Mouse (Mus musculus) testis, postnatal 14 days (tissue): ENCODE results near the gene Rwdd3.

ENCODE experiments used
- DNase-seq: peaks from one replicate; pipeline ENCODE4 v3.0.0; 2021; ENCODE audit warnings: low spot score

Gene Rwdd3

DNA sequence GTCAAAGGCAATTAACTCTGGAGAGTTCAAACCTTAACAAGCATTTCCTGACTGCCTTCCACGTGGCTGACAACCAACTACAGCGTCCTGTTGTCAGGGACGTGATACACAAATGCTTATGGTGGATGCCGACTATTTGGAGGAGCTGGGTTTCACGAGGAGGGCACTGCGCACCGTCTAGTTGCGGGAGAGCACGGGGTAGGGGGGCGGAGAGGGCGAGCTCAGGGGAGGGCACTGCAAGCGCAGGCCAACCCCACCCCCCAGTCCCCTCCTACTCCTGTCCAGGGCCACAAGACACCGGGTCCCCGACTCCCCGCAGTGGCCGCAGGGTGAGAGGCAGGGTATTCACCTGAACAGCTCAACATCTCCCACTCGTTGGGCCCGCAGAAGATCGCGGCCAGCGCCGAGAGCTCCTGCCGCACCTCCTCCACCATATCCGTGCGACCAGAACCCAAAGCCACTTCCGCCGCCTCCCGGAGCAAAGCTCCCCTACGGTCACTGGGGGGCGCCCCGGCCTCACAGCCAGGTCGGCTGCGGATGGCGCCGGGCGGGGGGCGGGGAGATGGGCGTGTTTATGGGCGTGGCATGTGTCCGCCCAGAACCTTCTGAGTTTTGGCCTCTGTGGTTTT is at the start of gene Rwdd3:
Gene Rwdd3 (minus strand): TSS at position 453 of the 629 bp plus-strand sequence.
- peak; percentile 89 for DNase-seq

DNA sequence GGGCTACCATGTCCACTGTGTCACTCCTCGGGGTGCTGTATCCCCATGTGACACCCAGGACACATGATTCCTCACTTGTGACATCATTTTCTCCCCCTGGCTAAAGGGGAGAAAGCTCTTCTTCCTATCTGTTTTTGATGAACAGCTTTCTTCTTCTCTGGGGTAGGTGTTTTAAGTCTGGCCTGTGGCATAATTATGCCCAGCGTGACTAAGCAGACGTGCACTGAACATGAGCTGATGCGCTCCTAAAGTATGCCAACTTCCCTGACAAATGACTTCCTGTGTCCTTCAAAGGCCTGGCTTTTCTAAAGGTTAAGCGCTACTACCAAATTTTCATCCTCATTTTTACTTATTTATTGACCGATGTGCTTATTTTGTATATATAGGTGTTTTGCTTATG is 45.5 kb upstream of the Rwdd3 start:
- DNase-seq: no peak

DNA sequence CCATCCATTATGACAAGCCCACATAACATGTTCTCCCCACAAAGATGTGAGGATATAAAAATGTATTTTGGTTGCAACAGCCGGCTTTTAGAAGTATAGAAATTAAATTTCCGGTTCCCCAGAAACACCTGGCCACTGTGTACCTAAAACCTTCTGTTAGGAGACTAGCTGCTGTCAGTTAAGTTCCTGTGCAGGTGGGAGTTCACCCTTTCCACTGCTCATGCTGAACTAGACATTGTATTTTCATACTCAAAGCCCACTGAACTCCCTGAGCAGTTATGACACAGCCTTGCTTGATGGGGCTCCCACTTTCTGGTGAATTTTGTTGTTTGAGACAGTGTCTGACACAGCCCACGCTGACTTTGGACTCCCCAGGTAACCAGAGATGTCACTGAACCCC is 42.0 kb upstream of the Rwdd3 start:
- no peak for DNase-seq

DNA sequence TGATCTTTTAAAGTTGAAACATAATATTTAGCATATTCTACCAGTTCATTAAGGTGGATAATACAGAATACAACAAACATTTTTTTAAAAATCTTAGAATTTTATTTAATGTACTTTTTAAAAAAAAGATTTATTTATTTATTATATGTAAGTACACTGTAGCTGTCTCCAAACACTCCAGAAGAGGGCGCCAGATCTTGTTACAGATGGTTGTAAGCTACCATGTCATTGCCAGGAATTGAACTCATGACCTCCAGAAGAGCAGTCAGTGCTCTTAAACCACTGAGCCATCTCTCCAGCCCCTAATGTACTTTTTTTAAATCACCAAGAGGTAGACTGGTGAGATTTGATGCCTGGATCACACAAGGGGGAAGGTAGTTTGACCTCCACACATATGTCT is 40.7 kb upstream of the Rwdd3 start:
- no peak for DNase-seq

DNA sequence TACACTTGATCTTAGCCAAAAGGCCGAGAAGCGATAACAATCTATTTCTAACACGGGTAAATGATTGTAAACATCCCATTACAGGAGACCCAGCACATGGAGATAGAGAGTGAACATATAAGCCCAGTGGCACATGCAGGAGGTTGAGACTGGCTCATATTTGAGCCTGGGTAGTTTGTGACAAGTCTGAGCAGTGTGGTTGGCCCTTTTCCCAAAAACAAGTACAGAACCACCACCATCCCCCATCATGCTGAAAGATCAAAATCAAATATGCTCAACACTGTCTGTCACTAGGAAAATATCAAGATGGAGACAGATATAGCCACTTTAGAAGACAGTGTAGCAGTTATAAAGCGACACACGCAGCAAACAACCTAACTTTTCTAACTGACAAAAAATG is 37.5 kb upstream of the Rwdd3 start:
- no peak for DNase-seq

DNA sequence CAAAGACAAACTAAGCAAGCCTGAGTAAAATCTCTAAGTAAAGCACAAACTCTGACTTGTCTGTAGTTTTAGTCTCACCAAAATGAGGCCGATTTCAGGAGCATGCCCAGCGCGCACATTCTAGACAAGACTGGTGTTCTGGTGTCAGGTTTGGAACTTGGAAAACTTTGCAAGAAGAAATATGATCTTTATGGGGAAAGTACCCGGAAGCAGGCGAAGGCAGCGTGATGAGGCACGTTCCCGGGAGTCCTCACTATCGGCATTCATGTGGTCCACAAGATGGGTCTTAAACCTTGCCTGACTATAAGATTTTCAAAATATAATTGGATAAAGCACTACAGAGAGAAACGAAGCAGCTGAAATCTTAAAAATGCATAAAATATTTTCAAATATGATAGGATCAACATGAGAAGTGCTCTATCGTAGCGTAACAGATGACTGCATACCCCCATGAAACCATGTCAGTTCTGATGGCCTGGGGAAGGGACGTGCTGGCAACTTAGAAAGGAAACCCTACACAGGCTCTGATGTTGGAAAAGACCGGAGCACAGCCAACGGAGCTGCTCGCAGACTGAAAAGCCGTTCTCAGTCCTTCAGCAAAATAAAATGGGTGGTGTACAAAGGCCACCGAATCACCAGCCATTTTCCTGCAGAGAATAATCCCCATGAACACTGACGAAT is 34.8 kb upstream of the Rwdd3 start:
- DNase-seq: no peak

DNA sequence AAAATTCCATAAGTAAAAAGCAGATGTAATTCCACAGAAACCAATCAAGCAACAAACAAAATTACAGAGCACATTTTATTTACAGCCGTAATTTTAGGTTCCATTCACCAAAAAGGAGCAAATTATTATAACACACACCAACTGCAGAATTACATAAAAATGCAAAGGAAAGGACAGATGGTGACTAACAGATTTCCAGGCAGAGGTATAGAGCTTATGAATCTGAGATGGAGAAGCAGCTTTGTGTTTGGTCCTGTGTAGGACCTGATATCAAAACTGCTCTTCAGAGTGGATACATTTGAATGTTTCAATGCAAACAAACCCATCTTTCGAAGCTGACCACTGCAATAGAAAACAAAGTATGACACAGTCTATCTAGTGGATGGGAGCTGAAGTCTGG is 31.1 kb upstream of the Rwdd3 start:
- no peak for DNase-seq

DNA sequence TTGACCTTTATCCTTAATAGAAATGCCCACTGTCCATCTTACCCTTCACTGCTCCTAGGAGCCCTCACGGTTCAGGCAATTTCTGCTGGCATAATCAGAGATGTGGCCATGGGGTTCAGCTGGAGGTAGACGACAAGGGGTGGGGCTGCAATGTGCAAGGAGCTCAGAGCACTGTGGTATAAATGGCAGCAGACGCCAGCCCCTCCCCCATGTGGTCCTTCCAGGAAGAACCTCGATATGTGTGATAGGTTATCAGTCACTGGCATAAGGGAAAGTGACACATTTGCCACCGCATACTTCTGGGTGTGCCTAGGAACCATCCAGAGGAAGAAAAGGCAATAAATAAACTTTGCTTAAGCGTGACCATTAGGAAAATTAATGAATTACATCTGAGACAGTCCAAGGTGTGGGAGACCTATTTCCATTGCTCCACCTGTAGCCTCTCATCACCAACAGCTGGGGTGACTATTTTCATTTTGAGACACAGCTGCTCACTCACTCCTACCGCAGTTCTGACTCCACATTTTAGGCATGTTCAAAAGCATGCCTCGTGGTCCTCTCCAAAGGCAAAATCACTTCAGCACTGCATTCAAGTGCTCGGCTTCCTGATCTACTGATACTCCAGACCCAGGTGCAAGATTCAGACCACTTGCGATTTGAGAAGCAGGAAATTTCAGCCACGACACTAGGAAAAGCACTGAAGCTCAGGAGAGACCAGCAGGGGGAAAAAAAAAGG is 29.7 kb upstream of the Rwdd3 start:
- no peak for DNase-seq

DNA sequence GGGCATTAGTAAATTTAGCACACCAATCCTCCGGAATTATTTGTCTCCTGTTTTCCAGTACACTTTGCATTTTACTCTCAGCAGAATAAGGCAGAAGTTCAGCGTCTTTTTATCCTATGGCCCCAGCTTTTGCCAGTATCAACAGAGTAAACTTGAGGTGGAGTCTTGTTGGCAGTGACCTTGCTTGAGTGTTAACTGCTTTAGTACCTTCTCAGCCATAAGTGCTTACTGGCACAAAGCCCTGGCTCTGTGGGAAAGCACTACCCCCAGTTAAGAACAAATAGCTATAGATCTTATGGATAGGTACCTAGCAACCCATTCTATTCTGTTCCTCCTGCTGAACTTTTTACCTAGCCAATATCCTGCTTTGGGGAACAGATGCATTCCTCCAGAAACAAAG is 17.7 kb upstream of the Rwdd3 start:
- DNase-seq: no peak

DNA sequence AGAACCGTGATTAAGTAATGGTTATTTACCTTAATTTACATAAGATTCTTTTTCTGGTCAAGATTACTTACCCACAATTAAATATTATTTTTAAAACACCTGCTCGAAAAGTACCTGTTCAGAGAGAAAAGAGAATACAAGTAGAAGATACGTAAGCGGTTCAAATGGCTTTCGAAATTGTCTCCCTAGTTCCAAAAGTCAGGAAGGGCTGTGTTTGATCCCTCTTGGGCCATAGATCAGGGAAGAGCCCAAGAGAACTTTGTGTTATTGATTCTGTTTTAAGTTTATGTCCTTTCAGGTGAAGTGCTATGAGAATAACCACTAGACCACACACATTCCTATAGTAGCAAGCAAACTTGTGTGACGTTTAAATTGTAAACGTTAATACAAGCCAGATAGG is 16.0 kb upstream of the Rwdd3 start:
- no peak for DNase-seq

DNA sequence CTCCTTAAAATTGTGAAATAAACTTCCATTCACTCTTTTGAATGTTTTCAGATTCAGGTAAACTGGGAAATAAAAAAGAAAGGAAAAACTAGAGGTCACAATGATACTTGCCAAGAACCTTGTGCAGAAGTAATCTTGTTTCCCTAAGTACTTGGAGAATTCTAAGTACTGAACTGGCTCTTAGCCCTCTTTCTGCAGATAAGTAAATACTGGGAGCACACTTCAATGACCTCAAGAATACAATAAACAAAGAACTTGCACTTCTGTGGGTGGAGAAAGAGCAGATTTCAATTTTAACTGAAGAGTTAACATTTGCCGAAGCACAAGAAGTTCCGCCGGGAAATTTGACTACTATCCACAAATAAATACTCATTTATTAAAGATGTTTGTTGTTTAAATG is 15.4 kb upstream of the Rwdd3 start:
- DNase-seq: no peak

DNA sequence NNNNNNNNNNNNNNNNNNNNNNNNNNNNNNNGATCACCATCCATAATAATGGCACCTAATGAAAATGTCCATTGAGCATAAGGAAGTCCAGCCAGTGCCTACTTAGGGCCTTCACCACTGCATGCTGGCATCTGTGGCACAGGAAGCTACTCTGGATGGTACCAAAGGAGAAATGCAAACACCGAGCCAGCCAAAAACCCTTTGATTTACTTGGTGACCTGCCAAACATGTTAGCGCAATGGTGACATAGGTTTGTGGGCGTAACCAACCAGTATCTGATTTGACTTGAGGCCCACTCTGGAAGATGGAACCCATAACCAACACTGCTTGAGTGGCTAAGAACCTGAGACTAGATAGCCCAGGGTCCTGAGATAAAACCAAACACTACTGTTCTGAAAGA is 13.7 kb upstream of the Rwdd3 start:
- DNase-seq: no peak

DNA sequence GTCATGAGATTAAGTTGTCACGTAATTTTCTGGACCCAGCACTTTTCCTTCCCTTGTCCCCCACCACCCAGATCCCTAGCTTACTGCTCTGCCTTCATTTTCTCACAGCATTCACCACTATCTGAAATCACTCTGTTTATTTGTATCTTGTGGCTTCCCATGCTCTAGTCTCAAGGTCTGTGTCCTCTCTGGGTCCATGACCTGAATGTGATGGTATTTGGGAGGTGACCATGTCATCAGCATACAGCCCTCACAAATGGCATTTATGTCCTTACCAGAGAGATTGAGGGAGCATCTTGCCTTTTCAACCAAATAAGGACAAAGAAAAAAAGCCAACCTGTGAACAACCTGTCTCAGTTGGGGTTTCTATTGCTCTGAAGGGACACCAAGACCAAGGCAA is 4.5 kb upstream of the Rwdd3 start:
- DNase-seq: no peak

DNA sequence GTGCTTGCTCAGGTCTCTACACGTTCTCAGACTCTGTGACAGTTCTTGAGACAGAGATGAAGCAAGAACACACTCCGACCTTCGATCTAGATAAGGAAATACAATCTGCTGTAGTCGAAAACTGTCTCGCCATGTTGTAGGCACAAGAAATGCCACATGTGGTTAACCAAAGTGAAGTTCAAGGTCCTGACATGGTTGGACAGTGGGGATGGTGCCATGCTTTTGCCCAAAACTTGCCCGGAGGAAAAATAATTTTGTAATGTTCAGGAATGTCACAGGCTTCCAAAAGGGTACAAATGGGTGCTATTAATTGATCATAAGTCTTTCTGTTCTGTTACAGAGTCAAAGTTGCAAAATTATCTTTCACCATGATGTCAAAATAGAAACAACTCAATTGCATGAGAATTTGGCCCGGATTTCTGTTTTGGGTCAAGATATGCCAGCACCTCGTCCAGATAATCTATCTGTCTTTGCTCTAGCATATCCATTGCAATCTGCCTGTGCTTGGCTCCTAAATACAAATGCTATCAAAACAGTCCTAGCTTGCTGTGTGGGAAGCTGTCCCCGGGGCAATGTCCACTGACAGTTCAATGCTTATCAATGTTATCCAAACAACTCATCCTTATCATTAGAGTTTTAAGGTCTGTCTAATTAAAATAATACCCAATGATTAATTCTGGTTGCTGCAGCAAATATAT is 2.9 kb upstream of the Rwdd3 start:
- peak; percentile 11 for DNase-seq

DNA sequence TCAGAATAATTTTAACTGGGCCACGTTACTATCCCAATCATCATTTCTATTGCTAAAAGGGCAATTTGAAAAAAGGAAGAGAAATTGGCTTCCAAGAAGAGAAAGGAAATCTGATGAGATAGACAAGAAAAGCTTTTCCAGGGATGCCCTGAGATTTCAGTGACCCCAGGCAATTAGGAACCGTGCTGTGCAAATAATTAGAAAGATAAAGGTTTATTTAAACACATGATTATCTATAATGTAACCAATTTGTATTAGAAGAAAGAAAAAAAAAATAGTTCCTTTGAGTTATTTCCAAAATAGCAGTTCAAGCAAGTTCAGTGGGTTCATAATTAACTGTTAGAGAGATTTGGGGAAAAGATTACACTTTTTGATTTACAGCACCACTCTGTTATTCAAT is 1.2 kb upstream of the Rwdd3 start:
- no peak for DNase-seq

DNA sequence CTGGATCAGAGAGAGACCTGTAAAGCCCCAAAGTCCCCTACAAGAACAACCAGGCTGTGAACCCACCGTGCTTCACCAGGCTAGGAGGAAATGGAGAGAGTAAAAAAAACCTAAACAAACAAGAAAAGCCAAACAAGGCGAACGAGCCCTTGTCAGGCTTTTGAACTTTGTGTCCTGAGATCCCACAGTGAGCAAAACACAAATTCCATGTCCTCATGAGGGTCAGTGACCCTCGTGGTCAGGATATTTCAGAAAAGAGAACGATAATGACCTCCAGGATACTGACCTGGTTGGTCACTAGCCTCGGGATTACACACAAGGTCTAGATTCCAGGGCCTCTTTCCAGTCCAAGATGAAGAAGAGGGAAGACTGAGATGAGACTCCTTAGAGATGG is 374 bp upstream of the Rwdd3 start:
- DNase-seq: no peak

DNA sequence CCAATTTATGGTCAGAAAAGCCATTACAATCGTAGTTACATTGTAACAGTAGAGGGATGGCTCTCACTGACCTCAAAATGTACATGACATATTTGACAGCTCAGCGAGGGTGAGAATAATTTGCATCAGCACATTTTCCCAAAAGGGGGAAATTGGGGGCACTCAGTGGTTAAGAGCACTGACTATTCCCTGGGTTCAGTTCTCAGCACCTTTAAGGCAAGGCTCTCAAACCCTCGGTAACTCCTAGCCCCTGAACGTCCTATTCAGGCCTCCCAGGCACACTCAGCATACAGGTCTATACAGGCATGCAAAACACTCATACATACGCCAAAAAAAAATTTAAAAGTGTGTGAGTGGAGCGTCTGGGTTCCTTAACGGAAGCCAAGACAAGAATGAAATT is 864 bp downstream of the Rwdd3 start:
- no peak for DNase-seq

DNA sequence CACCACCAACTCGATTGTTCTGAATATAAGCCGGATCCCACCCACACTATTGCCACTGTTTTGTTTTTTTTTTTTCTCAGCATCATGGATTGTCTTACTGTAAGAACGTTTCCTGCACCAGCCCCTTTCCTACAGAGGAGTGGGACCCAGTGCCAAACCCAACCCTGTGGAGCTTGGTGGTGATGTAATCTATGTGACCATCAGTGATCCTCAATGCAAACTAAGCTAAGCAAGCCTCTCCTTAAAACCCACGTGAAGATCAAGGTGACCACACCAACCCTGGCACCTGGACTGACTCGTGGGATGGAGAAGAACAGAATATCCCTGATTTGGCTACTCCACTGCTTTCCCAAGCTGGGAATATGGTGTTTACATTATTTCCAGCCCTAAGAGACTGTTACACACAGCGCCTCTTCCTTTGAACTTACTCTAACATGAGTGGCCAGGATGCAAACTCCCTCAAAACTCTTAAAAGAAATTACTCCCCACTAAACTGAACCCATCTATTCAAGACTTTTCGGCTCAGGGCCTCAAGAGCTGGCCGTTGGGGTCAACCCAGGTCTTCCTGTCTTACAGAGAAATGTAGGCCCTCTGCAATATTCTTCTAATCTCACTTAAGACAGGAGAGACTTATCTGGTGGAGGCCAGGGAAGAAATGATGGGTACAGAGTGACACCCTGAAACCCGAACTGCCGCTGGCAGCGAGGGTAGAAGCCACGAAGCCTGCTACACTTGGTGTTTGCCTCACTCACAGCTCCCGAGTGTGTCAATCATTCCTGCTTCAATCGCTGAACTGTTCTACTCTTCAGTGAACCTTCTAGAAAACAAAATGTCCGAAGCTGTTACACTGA is 2.2 kb downstream of the Rwdd3 start:
- DNase-seq: no peak

DNA sequence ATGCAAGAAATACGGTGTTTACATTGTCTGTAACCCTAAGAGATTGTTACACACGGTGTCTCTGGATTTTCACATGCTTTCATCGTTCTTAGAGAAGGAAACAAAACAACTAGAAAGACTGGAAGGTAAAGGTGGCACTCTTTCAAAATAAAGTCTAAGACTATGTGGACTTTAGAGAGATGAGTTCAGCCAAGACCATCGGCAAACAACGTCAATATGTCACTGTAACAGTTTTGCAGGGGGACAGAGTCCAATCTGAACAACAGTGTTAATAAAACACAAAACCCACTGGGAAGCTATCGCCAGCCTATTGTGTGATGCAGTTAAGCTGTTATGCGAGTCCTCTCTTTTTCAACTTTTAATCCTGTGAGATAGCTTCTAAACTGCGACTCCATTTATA is 2.9 kb downstream of the Rwdd3 start:
- DNase-seq: no peak

DNA sequence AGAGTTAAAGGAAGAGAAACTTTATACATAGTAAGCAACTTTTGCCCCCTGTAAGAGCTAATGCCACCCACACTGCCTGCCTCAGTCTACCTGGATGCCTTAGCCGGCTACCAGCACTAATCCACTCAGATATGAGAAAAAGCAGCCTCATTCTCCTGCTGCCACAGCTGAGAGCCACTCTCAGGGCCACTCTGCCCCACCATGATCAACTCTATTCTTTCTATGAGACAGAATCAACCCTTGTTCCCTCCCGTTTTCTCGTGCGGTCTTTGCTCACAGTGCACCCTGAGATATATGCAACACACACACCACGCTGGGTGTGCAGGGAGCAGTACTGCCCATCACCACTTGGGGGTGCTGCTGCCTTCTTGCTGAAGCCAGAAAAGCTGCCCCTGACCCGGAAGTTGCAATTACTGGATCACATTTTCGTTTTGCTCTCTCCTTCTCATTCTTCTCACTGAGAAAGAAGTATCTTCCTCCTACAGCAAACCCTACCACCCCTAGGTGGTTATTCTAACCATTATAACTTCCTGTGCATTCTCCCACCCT is 8.2 kb downstream of the Rwdd3 start:
- DNase-seq: peak; percentile 27

DNA sequence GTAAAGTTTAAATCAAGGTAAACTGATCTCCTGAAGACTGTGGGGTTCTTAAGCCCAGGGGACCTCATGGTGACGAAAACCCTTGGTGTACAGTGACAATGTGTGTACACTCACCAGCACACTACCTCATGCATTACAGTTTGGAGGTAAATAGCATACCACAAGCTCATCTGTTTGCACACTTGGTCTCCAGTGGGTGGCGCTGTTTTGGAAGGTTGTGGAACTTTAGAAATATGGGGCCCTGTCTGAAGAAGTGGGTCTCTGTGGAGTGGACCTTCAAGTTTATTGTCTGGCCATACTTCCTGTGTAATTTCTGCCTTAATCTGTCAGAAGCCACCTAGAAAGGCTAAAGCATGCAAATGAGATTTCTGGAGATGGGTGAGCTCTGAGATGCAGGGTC is 9.8 kb downstream of the Rwdd3 start:
- no peak for DNase-seq

DNA sequence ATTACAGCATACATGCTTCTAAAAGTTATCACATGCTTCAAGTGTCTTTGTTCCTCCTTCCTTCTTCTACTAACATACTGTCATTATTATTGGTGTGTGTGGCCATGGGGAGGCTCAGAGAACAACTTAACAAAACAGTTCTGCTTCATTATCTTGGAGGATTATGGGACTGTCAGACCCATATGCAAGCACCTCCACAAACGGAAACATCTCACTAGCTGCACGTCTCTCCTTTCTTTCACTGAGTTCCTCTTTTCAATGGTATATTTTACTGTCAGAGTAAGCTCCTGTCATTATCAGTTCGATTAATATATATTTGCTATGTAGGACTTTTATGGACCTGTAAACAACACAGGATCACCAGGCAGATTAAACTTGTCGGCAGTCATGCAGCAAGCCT is 11.1 kb downstream of the Rwdd3 start:
- DNase-seq: no peak
